Mouse (Mus musculus): ENCODE data around the gene Mroh2a. TPM values are rescaled to one million over a fixed set of nuclear protein-coding genes. Genes with fewer than 3 reads are reported as not detected.

The Mroh2a gene
- polyA plus RNA-seq, 1 experiment = 0.14 TPM

DNA sequence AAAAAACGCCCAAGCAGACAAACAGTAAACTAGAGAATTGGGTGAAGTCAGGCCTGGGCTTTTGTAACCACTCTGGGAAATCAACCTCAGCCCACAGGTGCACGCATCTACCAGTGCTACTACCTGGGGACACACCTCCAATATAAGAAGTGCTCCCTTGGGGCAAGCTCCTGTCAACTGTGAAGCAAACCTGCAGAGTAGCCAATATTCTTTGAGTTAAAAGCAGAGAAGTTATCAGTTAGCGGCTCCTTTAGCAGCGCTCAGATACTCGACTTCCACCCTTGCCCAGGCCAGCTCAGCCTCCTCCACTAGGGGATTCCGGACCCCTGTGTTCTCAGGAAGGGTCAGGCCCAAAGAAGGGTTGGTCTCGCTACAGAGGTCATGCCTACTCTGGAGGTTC is 34.9 kb downstream of the Mroh2a start:
- no peak for DNase-seq (ENCODE audit: low read depth)
- TF ChIP-seq CTCF (IDR thresholded peaks at IDR 0.05; ENCODE audit: borderline replicate concordance, extremely low read depth, insufficient read depth, insufficient read length) = no peak
- TF ChIP-seq POLR2A (IDR thresholded peaks at IDR 0.05; ENCODE audit: borderline replicate concordance, extremely low read depth, insufficient read depth, insufficient read length, poor library complexity, severe bottlenecking) = no peak

DNA sequence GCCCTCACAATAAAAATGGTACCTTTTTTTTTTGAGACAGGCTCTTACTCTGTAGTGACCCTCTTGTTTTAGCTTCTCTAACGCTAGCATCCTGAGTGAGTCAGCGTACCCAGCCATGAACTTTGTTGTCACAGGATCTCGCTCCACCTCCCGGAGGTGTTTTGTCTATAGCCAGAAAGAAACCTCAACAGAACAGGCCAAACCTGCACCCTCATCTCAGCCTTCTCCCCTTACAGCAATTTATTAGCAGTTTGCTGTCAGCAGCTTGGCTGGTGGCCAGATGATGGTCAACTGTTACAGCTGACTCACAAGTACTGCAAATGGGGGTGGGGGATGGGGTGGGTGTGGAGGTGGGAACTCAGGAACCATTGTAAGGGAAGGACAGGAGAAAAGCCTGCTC is 35.5 kb downstream of the Mroh2a start:
- TF ChIP-seq POLR2A (IDR thresholded peaks at IDR 0.05; ENCODE audit: borderline replicate concordance, extremely low read depth, insufficient read depth, insufficient read length, poor library complexity, severe bottlenecking) = no peak
- TF ChIP-seq CTCF (IDR thresholded peaks at IDR 0.05; ENCODE audit: borderline replicate concordance, extremely low read depth, insufficient read depth, insufficient read length) = no peak
- DNase-seq (ENCODE audit: low read depth) = peak; percentile 82

DNA sequence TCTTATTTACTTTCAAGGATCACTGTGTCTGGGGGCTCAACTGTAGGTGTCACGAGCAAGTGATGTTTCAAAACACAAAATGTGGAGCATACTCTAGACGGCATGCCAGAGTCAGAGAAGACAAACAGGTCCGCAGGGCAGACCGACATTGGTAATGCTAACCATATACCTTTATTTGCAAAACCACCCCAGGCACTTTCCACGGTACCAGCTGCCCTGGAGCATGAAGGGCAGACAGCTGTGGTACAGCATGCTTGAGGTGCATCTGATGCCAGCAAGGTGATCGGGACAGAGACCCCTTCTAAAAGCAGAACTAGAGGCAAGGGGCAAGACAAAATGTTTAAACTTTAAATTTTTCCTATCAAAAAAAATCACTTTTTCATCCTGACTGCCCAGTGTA is 36.2 kb downstream of the Mroh2a start:
- TF ChIP-seq POLR2A (IDR thresholded peaks at IDR 0.05; ENCODE audit: borderline replicate concordance, extremely low read depth, insufficient read depth, insufficient read length, poor library complexity, severe bottlenecking) (no peak), CTCF (IDR thresholded peaks at IDR 0.05; ENCODE audit: borderline replicate concordance, extremely low read depth, insufficient read depth, insufficient read length) (no peak)
- DNase-seq (ENCODE audit: low read depth) = no peak

DNA sequence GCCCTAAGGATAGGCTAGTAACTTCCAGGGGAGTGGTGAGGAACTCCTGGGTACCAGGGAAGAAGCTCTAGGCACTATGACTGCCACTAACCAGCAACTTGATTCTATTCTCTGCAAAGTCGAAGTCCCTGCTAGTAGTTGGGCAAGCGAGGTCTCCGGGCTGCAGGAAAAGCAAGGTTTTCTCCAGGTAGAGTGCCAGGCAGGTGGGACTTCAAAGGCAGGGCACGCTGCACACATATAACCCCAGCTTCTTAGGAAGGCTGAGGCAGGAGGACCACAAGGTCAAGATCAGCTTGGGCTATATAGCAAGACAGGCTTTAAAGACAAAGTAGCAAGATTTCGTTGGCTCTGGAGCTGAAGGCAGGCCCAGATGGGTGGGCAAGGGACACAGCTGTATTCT is 37.0 kb downstream of the Mroh2a start:
- DNase-seq (ENCODE audit: low read depth) = no peak
- no peak for TF ChIP-seq CTCF (IDR thresholded peaks at IDR 0.05; ENCODE audit: borderline replicate concordance, extremely low read depth, insufficient read depth, insufficient read length)
- TF ChIP-seq POLR2A (IDR thresholded peaks at IDR 0.05; ENCODE audit: borderline replicate concordance, extremely low read depth, insufficient read depth, insufficient read length, poor library complexity, severe bottlenecking) = no peak

DNA sequence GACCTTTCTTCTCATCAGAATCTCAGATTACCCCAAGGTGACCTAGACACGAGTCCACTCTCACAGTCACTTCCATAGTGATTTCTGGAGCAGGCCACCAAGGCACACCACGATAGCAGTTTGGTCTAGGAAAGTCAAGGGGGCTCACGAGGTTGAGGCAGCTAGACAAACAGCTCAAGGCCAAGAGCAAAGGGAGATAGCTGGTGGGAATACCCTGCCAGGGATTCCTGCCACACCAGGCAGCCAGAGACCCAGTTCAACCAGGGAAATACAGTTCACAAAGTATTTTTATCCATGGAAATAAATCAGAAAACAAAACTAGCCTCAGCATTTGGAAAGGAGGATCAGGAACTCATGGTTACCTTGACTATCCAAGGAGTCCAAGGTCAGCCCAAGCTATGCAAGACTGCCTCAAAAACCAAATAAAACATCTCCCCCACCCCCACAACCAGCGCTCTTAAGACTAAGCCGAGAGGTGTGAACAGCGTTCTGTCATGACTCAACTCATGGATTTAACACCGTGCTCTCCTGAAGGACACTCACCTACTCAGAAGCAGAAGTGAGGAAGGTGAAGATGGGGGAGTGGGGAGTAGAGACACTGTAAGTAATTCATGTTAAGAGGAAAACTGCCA is 37.6 kb downstream of the Mroh2a start:
- TF ChIP-seq POLR2A (IDR thresholded peaks at IDR 0.05; ENCODE audit: borderline replicate concordance, extremely low read depth, insufficient read depth, insufficient read length, poor library complexity, severe bottlenecking) (no peak), CTCF (IDR thresholded peaks at IDR 0.05; ENCODE audit: borderline replicate concordance, extremely low read depth, insufficient read depth, insufficient read length) (no peak)

DNA sequence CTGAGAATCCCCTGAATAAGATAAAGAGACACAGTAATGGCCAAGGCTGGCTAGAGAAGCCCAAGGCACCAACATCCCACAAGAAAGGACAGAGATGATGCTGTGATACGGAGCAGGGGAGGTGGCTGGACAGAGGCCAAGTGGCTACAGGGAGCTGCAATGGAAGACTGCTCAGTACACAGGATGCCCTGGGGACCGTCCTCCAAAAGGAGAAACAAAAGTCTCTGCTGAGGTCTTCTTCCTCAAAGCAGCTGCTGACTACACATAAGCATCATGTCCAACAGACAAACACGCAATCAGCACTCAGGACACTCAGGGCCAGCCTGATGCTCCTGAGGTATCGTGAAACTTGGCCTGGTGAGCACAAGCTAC is 38.1 kb downstream of the Mroh2a start:
- TF ChIP-seq CTCF (IDR thresholded peaks at IDR 0.05; ENCODE audit: borderline replicate concordance, extremely low read depth, insufficient read depth, insufficient read length) (no peak), POLR2A (IDR thresholded peaks at IDR 0.05; ENCODE audit: borderline replicate concordance, extremely low read depth, insufficient read depth, insufficient read length, poor library complexity, severe bottlenecking) (no peak)
- DNase-seq (ENCODE audit: low read depth) = no peak

More for the DNA sequence above, 37.6 kb downstream of the Mroh2a start:
- DNase-seq (ENCODE audit: low read depth) = no peak

DNA sequence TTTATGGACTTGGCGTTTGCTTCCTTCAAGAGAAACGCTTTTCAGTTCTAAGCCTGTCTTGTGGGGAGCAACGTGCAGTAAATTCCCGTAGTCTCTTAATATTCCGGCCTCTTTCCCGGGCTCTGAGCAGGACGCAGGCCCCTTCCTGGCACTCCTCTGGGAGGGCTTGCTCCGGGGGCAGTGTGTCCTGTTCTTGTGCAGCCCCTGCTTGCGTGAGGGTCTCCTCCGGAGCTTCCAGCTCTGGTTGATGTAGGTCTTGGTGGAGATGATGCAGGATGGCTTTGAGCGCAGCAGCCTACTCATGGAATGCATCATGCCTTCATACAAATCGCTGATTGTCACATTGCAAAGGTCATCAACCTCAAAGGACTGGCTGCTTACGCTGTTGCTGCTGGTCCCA is 39.3 kb downstream of the Mroh2a start:
- TF ChIP-seq CTCF (IDR thresholded peaks at IDR 0.05; ENCODE audit: borderline replicate concordance, extremely low read depth, insufficient read depth, insufficient read length) (no peak), POLR2A (IDR thresholded peaks at IDR 0.05; ENCODE audit: borderline replicate concordance, extremely low read depth, insufficient read depth, insufficient read length, poor library complexity, severe bottlenecking) (no peak)
- DNase-seq (ENCODE audit: low read depth) = no peak

DNA sequence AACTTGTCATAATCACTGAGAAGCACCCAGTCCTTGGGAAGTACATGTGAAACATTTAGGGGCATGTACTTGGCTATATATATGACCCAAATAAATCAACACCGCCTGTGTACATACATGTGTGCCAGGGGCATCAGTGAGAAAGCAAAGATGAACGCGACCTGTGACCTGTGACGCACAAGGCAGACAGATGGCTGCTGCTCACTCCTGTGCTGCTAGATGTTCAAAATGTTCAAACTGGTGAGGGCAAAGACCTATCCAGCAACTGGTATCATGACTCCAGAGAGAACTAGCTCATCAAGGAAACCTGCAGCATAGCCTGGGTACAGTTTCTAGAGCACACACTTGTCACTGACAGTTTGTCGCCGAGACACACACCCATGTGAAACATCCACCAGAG is 40.7 kb downstream of the Mroh2a start:
- no peak for DNase-seq (ENCODE audit: low read depth)
- no peak for TF ChIP-seq CTCF (IDR thresholded peaks at IDR 0.05; ENCODE audit: borderline replicate concordance, extremely low read depth, insufficient read depth, insufficient read length)
- no peak for TF ChIP-seq POLR2A (IDR thresholded peaks at IDR 0.05; ENCODE audit: borderline replicate concordance, extremely low read depth, insufficient read depth, insufficient read length, poor library complexity, severe bottlenecking)

DNA sequence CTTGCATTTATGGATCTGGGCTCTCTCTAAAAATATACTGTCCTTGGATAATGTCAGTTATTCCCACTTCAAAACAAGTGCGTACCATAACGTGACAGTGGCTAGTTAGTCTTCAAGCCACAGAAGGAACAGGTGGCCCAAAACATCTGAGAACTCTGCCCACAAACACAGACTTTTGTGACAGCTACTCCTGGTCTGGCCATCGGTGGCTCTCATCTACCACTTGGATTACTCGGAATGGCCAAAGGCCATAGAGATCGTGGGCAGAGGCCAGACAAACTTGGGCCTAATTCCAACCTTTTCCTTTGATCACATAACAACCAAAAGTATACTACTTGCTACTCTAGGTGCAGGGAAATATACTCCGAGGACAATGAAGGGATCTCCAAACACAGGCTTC is 41.3 kb downstream of the Mroh2a start:
- no peak for TF ChIP-seq CTCF (IDR thresholded peaks at IDR 0.05; ENCODE audit: borderline replicate concordance, extremely low read depth, insufficient read depth, insufficient read length)
- TF ChIP-seq POLR2A (IDR thresholded peaks at IDR 0.05; ENCODE audit: borderline replicate concordance, extremely low read depth, insufficient read depth, insufficient read length, poor library complexity, severe bottlenecking) = no peak
- no peak for DNase-seq (ENCODE audit: low read depth)

DNA sequence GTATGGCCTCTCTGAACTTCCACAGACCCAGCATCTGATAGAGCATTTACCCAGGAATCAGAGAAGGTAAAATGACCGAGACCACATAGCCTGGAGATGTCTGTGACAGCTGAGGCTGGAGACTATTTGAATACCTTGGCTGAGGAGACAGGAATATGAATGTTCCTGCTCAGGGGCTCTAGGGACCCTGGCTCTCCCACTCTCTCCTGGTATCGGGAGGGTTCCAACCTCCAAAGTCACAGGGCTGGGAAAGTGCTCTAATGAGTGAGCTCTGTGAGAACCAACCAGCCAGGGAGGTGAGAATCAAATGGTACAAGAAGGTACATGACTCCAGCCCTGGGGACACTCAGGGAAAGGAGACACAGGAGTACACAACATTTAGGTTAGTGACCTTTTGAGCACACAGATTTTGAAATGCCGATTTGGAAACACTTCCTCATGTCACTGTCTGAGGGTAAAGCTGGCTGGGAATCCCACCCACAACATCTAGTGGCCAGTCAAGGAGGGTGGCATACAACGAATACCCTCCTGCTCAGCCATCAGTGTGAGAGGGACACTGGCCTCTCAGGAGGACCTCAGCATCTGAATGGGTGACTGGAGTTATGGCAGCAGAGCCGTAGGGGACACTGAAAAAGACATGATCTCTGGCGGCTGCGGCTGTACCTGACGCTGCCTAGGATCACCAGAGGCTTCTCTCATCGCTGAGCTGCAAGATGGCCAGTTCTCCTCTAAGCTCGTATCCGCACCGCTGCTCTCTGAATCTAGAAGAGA is 42.9 kb downstream of the Mroh2a start:
- no peak for DNase-seq (ENCODE audit: low read depth)
- TF ChIP-seq CTCF (IDR thresholded peaks at IDR 0.05; ENCODE audit: borderline replicate concordance, extremely low read depth, insufficient read depth, insufficient read length) (no peak), POLR2A (IDR thresholded peaks at IDR 0.05; ENCODE audit: borderline replicate concordance, extremely low read depth, insufficient read depth, insufficient read length, poor library complexity, severe bottlenecking) (no peak)

DNA sequence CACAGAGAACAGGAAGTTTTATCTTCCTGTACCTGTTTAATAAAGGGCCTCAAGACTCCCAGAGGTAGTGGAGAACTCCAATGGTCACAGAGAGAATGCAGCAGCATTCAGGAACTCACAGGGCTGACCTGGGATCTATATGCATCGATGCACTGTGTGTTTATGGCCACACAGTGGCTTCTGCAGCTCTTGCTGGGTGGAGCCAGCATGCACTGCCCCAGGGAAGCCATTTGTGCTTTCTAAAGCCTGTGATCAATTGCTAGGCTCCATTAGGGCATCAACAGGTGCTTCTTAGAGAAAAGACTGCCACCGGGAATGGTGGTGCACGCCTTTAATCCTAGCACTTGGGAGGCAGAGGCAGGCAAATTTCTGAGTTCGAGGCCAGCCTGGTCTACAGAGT is 46.1 kb downstream of the Mroh2a start:
- DNase-seq (ENCODE audit: low read depth) = no peak
- TF ChIP-seq CTCF (IDR thresholded peaks at IDR 0.05; ENCODE audit: borderline replicate concordance, extremely low read depth, insufficient read depth, insufficient read length) (no peak), POLR2A (IDR thresholded peaks at IDR 0.05; ENCODE audit: borderline replicate concordance, extremely low read depth, insufficient read depth, insufficient read length, poor library complexity, severe bottlenecking) (no peak)

DNA sequence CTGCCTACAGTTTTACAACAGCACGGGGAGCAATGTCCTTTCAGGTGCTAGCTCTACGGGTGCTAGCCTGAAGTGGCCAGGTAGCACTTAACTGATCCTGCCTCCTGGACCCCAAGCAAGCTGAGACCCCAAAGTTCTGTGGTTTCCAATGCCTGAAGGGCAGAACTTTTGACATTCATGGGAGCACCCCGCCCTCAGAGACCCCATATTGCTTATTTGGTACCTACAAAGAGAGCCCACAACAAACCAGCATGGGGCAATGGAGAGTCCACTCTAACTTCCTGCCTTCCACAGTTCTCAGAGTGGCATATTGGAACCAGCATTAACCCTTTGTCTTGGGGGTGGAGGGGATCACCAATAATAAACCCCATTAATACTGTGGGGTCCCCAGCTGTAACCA is 46.5 kb downstream of the Mroh2a start:
- no peak for DNase-seq (ENCODE audit: low read depth)
- TF ChIP-seq CTCF (IDR thresholded peaks at IDR 0.05; ENCODE audit: borderline replicate concordance, extremely low read depth, insufficient read depth, insufficient read length) = no peak

Measured in brain, embryonic 14.5 days (tissue).